Mouse (Mus musculus) midbrain, embryonic 10.5 days (tissue): ENCODE results near the gene Mat2a. TPM values are rescaled to one million over a fixed set of nuclear protein-coding genes. Genes with fewer than 3 reads are reported as not detected.
"Not testable (repeated sequence)": the region's sequence is repeated elsewhere in the genome, so short reads cannot be mapped to it uniquely, and the experiment has no call there.

Experiments
- DNase-seq: peaks from one replicate; pipeline ENCODE4 v3.0.0-alpha.2; 2017; ENCODE audit warnings: low spot score
- H3K27ac ChIP-seq: fragments of 300-500 bp; sonication (generic); replicated peaks from 2 replicates; pipeline ENCODE4 v1.5.1; 2016; ENCODE audit warnings: mild to moderate bottlenecking
- H3K27me3 ChIP-seq: fragments of 300-500 bp; sonication (generic); 2 replicates; pipeline ENCODE4 v1.6.1; 2016; ENCODE audit warnings: low read depth, mild to moderate bottlenecking; ENCODE audit not compliant: poor library complexity, severe bottlenecking
- H3K36me3 ChIP-seq: fragments of 300-500 bp; sonication (generic); 2 replicates; pipeline ENCODE4 v1.6.1; 2016; ENCODE audit warnings: mild to moderate bottlenecking, moderate library complexity
- H3K4me1 ChIP-seq: fragments of 300-500 bp; sonication (generic); 2 replicates; pipeline ENCODE4 v1.6.1; 2016
- H3K4me3 ChIP-seq: fragments of 300-500 bp; sonication (generic); 2 replicates; pipeline ENCODE4 v1.5.1; 2016; ENCODE audit warnings: mild to moderate bottlenecking, moderate library complexity
- H3K9me3 ChIP-seq: fragments of 300-500 bp; sonication (generic); replicated peaks from 2 replicates; pipeline ENCODE4 v1.6.1; 2016; ENCODE audit warnings: mild to moderate bottlenecking
- WGBS: fragments of 180-500 bp; shearing (Covaris S2); methylation state at CpG from one replicate; pipeline ENCODE4 v1.1.7; 2016; 5-methylcytosine and 5-hydroxymethylcytosine counted together
- polyA plus RNA-seq: library from polyadenylated mRNA; unstranded; fragments of >200 nt; fragmentation: Nextera tagmentation; extraction: Ambion mirVana; gene quantifications from 2 replicates; pipeline ENCODE4 v1.2.1, GENCODE M21; 2016

The Mat2a gene
- polyA plus RNA-seq = 431 and 439 TPM in 2 replicates

GRCm38 (mm10) chr6:72439355-72440185, at the start of gene Mat2a:
Gene Mat2a, minus strand, starts transcription at chr6:72439558.
- WGBS = under 1% methylated on average over 77 of the region's 77 CpGs

GRCm38 (mm10) chr6:72488850-72489249, 49.5 kb upstream of the Mat2a start:
- WGBS = 76% methylated on average over 3 of the region's 3 CpGs
- Histone ChIP-seq H3K27ac (no peak overlapping the region), H3K27me3 (0 out of 2 replicates have a peak, but pooled peaks cover 3% of the 10 kb centered on the region), H3K4me3 (no peak overlapping the region), H3K36me3 (no peaks in the 10 kb centered on the region), H3K9me3 (no peaks in the 10 kb centered on the region), H3K4me1 (no peaks in the 10 kb centered on the region)
- no peak for DNase-seq

More at GRCm38 (mm10) chr6:72439355-72440185, at the start of gene Mat2a:
- Histone ChIP-seq H3K27ac (peak within 1 kb of the TSS; percentile 99), H3K9me3 (no peaks in the 10 kb centered on the region), H3K4me3 (peak within 1 kb of the TSS; percentile 89), H3K36me3 (peaks cover 37% of the 10 kb centered on the region), H3K4me1 (peaks cover 34% of the 10 kb centered on the region), H3K27me3 (no peaks in the 10 kb centered on the region)
- DNase-seq = peak; percentile 94

- WGBS = 71% methylated on average over 3 of the region's 3 CpGs
- Histone ChIP-seq H3K9me3 (no peaks in the 10 kb centered on the region), H3K4me3 (no peak overlapping the region), H3K36me3 (no peaks in the 10 kb centered on the region), H3K4me1 (no peaks in the 10 kb centered on the region), H3K27me3 (0 out of 2 replicates have a peak, but pooled peaks cover 3% of the 10 kb centered on the region), H3K27ac (no peak overlapping the region)
- DNase-seq = no peak
Measured at GRCm38 (mm10) chr6:72487282-72487681, 47.9 kb upstream of the Mat2a start.

- 92% methylated on average over 6 of the region's 6 CpGs for WGBS
- Histone ChIP-seq H3K4me1 (no peaks in the 10 kb centered on the region), H3K9me3 (no peaks in the 10 kb centered on the region)
Measured at GRCm38 (mm10) chr6:72486307-72486706, 46.9 kb upstream of the Mat2a start.

GRCm38 (mm10) chr6:72484887-72485286, 45.5 kb upstream of the Mat2a start:
- WGBS = 89% methylated on average over 4 of the region's 4 CpGs
- no peak for DNase-seq
- Histone ChIP-seq H3K27ac (no peak overlapping the region), H3K4me3 (no peak overlapping the region), H3K36me3 (no peaks in the 10 kb centered on the region), H3K9me3 (no peaks in the 10 kb centered on the region), H3K4me1 (no peaks in the 10 kb centered on the region), H3K27me3 (0 out of 2 replicates have a peak, but pooled peaks cover 3% of the 10 kb centered on the region)

More at GRCm38 (mm10) chr6:72486307-72486706, 46.9 kb upstream of the Mat2a start:
- Histone ChIP-seq H3K4me3 (no peak overlapping the region), H3K27ac (no peak overlapping the region), H3K36me3 (no peaks in the 10 kb centered on the region), H3K27me3 (0 out of 2 replicates have a peak, but pooled peaks cover 3% of the 10 kb centered on the region)
- no peak for DNase-seq

GRCm38 (mm10) chr6:72482156-72482555, 42.8 kb upstream of the Mat2a start:
- Histone ChIP-seq H3K36me3 (no peaks in the 10 kb centered on the region), H3K4me1 (no peaks in the 10 kb centered on the region), H3K4me3 (no peak overlapping the region), H3K9me3 (no peaks in the 10 kb centered on the region), H3K27me3 (0 out of 2 replicates have a peak, but pooled peaks cover 3% of the 10 kb centered on the region), H3K27ac (no peak overlapping the region)
- WGBS = 62% methylated on average over 2 of the region's 2 CpGs
- no peak for DNase-seq

- no peak overlapping the region for H3K27ac ChIP-seq
- no peaks in the 10 kb centered on the region for H3K27me3 ChIP-seq
- H3K4me3 ChIP-seq = no peak overlapping the region
- H3K9me3 ChIP-seq = no peaks in the 10 kb centered on the region
- 89% methylated on average over 2 of the region's 2 CpGs for WGBS
- no peaks in the 10 kb centered on the region for H3K4me1 ChIP-seq
- H3K36me3 ChIP-seq = no peaks in the 10 kb centered on the region
- DNase-seq = no peak
Measured at GRCm38 (mm10) chr6:72480422-72480702, 41.0 kb upstream of the Mat2a start.

- 91% methylated on average over 12 of the region's 12 CpGs for WGBS
- H3K36me3 ChIP-seq = no peaks in the 10 kb centered on the region
- no peak for DNase-seq
- no peak overlapping the region for H3K27ac ChIP-seq
- H3K4me3 ChIP-seq = no peak overlapping the region
- H3K27me3 ChIP-seq = no peaks in the 10 kb centered on the region
- H3K4me1 ChIP-seq = no peaks in the 10 kb centered on the region
- H3K9me3 ChIP-seq = no peaks in the 10 kb centered on the region
Measured at GRCm38 (mm10) chr6:72479645-72480421, 40.5 kb upstream of the Mat2a start.

GRCm38 (mm10) chr6:72478691-72479090, 39.3 kb upstream of the Mat2a start:
- H3K27ac ChIP-seq = not testable (repeated sequence)
- WGBS = 89% methylated on average over 3 of the region's 3 CpGs

GRCm38 (mm10) chr6:72477621-72478020, 38.3 kb upstream of the Mat2a start:
- H3K9me3 ChIP-seq = no peaks in the 10 kb centered on the region
- H3K4me3 ChIP-seq = no peak overlapping the region
- H3K27me3 ChIP-seq = no peaks in the 10 kb centered on the region
- no peaks in the 10 kb centered on the region for H3K36me3 ChIP-seq
- WGBS = 86% methylated on average over 3 of the region's 3 CpGs
- no peak overlapping the region for H3K27ac ChIP-seq
- peaks cover 7% of the 10 kb centered on the region for H3K4me1 ChIP-seq
- no peak for DNase-seq

More at GRCm38 (mm10) chr6:72478691-72479090, 39.3 kb upstream of the Mat2a start:
- not testable (repeated sequence) for H3K4me3 ChIP-seq, DNase-seq, H3K27me3 ChIP-seq, H3K9me3 ChIP-seq, H3K36me3 ChIP-seq, H3K4me1 ChIP-seq

GRCm38 (mm10) chr6:72476836-72477235, 37.5 kb upstream of the Mat2a start:
- WGBS = 89% methylated on average over 5 of the region's 5 CpGs
- H3K27ac ChIP-seq = no peak overlapping the region
- no peak for DNase-seq
- H3K9me3 ChIP-seq = no peaks in the 10 kb centered on the region
- H3K36me3 ChIP-seq = no peaks in the 10 kb centered on the region
- no peaks in the 10 kb centered on the region for H3K27me3 ChIP-seq
- no peak overlapping the region for H3K4me3 ChIP-seq
- H3K4me1 ChIP-seq = peaks cover 7% of the 10 kb centered on the region

GRCm38 (mm10) chr6:72475221-72475985, 36.0 kb upstream of the Mat2a start:
- no peaks in the 10 kb centered on the region for H3K36me3 ChIP-seq
- peaks cover 7% of the 10 kb centered on the region for H3K4me1 ChIP-seq
- no peak overlapping the region for H3K27ac ChIP-seq
- DNase-seq = no peak
- no peaks in the 10 kb centered on the region for H3K9me3 ChIP-seq
- H3K27me3 ChIP-seq = no peaks in the 10 kb centered on the region
- H3K4me3 ChIP-seq = no peak overlapping the region
- WGBS = 90% methylated on average over 4 of the region's 4 CpGs
